Mouse (Mus musculus): ENCODE results near the gene Ddit4. TPM values are rescaled to one million over a fixed set of nuclear protein-coding genes. Genes with fewer than 3 reads are reported as not detected.

Gene Ddit4
- total and polyA plus RNA-seq, 3 experiments = 39.5 to 136 (median 50.6) TPM

DNA sequence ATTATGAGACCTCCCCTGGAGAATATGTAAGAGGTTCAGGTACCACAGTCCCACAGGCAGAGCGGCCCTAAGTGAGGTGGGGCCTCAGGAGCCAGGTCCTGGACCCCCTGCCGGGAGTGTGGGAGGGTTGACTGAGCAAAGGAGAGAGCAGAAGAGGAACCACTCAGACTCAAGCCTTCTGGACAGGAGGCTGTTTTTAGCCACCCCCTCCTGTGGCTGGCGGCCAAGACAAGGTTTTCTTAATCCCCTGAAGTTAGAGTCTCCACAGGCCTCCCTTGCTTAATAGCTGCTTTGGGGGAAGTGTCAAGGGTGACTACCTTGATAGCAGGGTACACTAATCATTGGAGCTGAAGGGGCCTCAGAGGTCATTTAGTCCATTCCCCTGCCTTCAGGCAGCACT is 27.3 kb downstream of the Ddit4 start:
- dilution Hi-C loops (cut with MboI; ENCODE audit: extremely low pct_ligation_motif_present, extremely low pct_unique_long_range_greater_than_20kb, low sequenced_read_pairs) = no loop called here
- no peak overlapping the region for H3K4me3 ChIP-seq (replicated peaks in 1 of 3; ENCODE audit: low read depth in 2 of 3, low read length in 2 of 3, poor library complexity in 1 of 3)
- no peak overlapping the region for H3K27ac ChIP-seq (ENCODE audit: insufficient read depth, low read depth)
- DNase-seq (ENCODE audit: extremely low read depth) = no peak
- no peaks in the 10 kb centered on the region for H3K79me2 ChIP-seq (replicated peaks; ENCODE audit: control insufficient read depth, extremely low read depth, insufficient read depth, poor library complexity, severe bottlenecking)
- in situ Hi-C loops (cut with MboI; ENCODE audit: low pct_ligation_motif_present, low pct_unique_long_range_greater_than_20kb, low sequenced_read_pairs) = loop anchor here (25.0 kb wide), 1 partner anchor 463 kb away; the partner anchor contains the start of gene Gm17455
- H3K9me3 ChIP-seq (replicated peaks; ENCODE audit: low read length) = no peaks in the 10 kb centered on the region
- H3K4me2 ChIP-seq (ENCODE audit: insufficient read depth, low read depth, poor library complexity, severe bottlenecking) = no peak overlapping the region
- H3K36me3 ChIP-seq (replicated peaks in 1 of 2; ENCODE audit: control insufficient read depth in 1 of 2, insufficient read depth in 1 of 2, low read length in 1 of 2) = no peaks in the 10 kb centered on the region
- no peak overlapping the region for H3K9ac ChIP-seq (ENCODE audit: insufficient read depth, low read depth)
- no peak for TF ChIP-seq POLR2A (IDR thresholded peaks at IDR 0.05; ENCODE audit: low read depth, low read length)
- no peak for TF ChIP-seq USF1 (IDR thresholded peaks at IDR 0.05; ENCODE audit: low read depth, low read length)
- TF ChIP-seq MAX (IDR thresholded peaks at IDR 0.05; ENCODE audit: low read length) = no peak
- no peak for TF ChIP-seq GABPA (IDR thresholded peaks at IDR 0.05; ENCODE audit: insufficient replicate concordance, low read depth, low read length)
- no peak for TF ChIP-seq HCFC1 (IDR thresholded peaks at IDR 0.05; ENCODE audit: low read depth, low read length)
- no peak for TF ChIP-seq ZNF384 (IDR thresholded peaks at IDR 0.05; ENCODE audit: low read depth, low read length)
- TF ChIP-seq CTCF (conservative IDR thresholded peaks at IDR 0.05 in 1 of 2, IDR thresholded peaks at IDR 0.05 in 1 of 2; ENCODE audit: low read depth in 2 of 2, low read length in 2 of 2) = no peak
- no peak for TF ChIP-seq RAD21 (IDR thresholded peaks at IDR 0.05; ENCODE audit: low read depth, low read length)
- TF ChIP-seq USF2 (conservative IDR thresholded peaks at IDR 0.05; ENCODE audit: low read depth, low read length) = no peak
- TF ChIP-seq KAT2A (IDR thresholded peaks at IDR 0.05; ENCODE audit: insufficient replicate concordance, low read length) = no peak
- no peak for TF ChIP-seq CHD2 (IDR thresholded peaks at IDR 0.05; ENCODE audit: low read length)
- no peaks in the 10 kb centered on the region for H3K27me3 ChIP-seq (replicated peaks)
- peaks cover 13 to 56% of the 10 kb centered on the region in 2 experiments for H3K4me1 ChIP-seq (ENCODE audit: control insufficient read depth in 1 of 2, insufficient read depth in 2 of 2)

DNA sequence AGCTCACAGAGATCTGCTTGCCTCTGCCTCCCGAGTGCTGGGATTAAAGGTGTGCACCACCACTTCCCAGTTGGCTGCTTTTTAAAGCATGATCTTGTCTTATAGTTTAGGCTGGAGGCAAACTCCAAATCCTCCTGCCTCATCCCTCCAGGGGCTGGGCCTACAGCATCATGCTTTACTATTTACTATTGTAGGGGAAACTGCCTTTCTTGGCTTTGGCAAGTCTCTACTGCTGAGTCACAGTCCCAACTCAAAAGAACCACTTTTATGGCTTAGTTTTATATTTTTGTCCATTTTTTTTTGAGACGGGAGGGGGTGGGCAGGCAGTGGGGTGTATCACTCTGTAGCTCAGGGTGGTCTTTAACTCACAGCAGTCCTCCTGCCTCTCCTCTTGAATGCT is 28.1 kb downstream of the Ddit4 start:
- in situ Hi-C loops (cut with MboI; ENCODE audit: low pct_ligation_motif_present, low pct_unique_long_range_greater_than_20kb, low sequenced_read_pairs) = loop anchor here (25.0 kb wide), 1 partner anchor 464 kb away; the partner anchor contains the start of gene Gm17455

More for the DNA sequence above, 28.1 kb downstream of the Ddit4 start:
- Histone ChIP-seq H3K27me3 (replicated peaks) (no peaks in the 10 kb centered on the region), H3K27ac (ENCODE audit: insufficient read depth, low read depth) (no peak overlapping the region), H3K9ac (ENCODE audit: insufficient read depth, low read depth) (no peak overlapping the region), H3K36me3 (replicated peaks in 1 of 2; ENCODE audit: control insufficient read depth in 1 of 2, insufficient read depth in 1 of 2, low read length in 1 of 2) (no peaks in the 10 kb centered on the region), H3K9me3 (replicated peaks; ENCODE audit: low read length) (no peaks in the 10 kb centered on the region), H3K4me3 (replicated peaks in 1 of 3; ENCODE audit: low read depth in 2 of 3, low read length in 2 of 3, poor library complexity in 1 of 3) (no peak overlapping the region), H3K4me1 (ENCODE audit: control insufficient read depth in 1 of 2, insufficient read depth in 2 of 2) (peaks cover 13 to 55% of the 10 kb centered on the region in 2 experiments), H3K79me2 (replicated peaks; ENCODE audit: control insufficient read depth, extremely low read depth, insufficient read depth, poor library complexity, severe bottlenecking) (no peaks in the 10 kb centered on the region), H3K4me2 (ENCODE audit: insufficient read depth, low read depth, poor library complexity, severe bottlenecking) (no peak overlapping the region)
- no peak for DNase-seq (ENCODE audit: extremely low read depth)
- dilution Hi-C loops (cut with MboI; ENCODE audit: extremely low pct_ligation_motif_present, extremely low pct_unique_long_range_greater_than_20kb, low sequenced_read_pairs) = no loop called here
- TF ChIP-seq POLR2A (IDR thresholded peaks at IDR 0.05; ENCODE audit: low read depth, low read length) (no peak), TCF12 (IDR thresholded peaks at IDR 0.05; ENCODE audit: low read depth, low read length) (no peak), BHLHE40 (IDR thresholded peaks at IDR 0.05; ENCODE audit: low read depth, low read length) (no peak), ZKSCAN1 (IDR thresholded peaks at IDR 0.05; ENCODE audit: borderline replicate concordance, low read depth, low read length) (no peak), MAZ (IDR thresholded peaks at IDR 0.05; ENCODE audit: low read depth, low read length) (no peak), NRF1 (IDR thresholded peaks at IDR 0.05; ENCODE audit: low read depth, low read length) (no peak), USF1 (IDR thresholded peaks at IDR 0.05; ENCODE audit: low read depth, low read length) (no peak), HCFC1 (IDR thresholded peaks at IDR 0.05; ENCODE audit: low read depth, low read length) (no peak), ZNF384 (IDR thresholded peaks at IDR 0.05; ENCODE audit: low read depth, low read length) (no peak), RCOR1 (conservative IDR thresholded peaks at IDR 0.05; ENCODE audit: low read depth, low read length) (no peak), ZMIZ1 (IDR thresholded peaks at IDR 0.05; ENCODE audit: low read depth, low read length) (no peak)
